Mouse (Mus musculus) ES-Bruce4 (cell line): Measurements from ENCODE around the gene Anxa4. TPM values are rescaled to one million over a fixed set of nuclear protein-coding genes. Genes with fewer than 3 reads are reported as not detected.

Source experiments
- H3K27ac ChIP-seq: 2 replicates; pipeline ENCODE4 v1.5.1; 2012; ENCODE audit warnings: low read length, inconsistent platforms; ENCODE audit not compliant: insufficient read depth
- H3K27me3 ChIP-seq: 2 replicates; pipeline ENCODE4 v1.6.1; 2012; ENCODE audit warnings: mild to moderate bottlenecking, low read length, inconsistent platforms; ENCODE audit not compliant: control insufficient read depth, poor library complexity, insufficient read depth, severe bottlenecking
- H3K36me3 ChIP-seq: 2 replicates; pipeline ENCODE4 v1.6.1; 2012; ENCODE audit warnings: inconsistent platforms, mild to moderate bottlenecking, low read length, moderate library complexity; ENCODE audit not compliant: control insufficient read depth, poor library complexity, insufficient read depth, severe bottlenecking
- H3K4me1 ChIP-seq: one replicate; pipeline ENCODE4 v1.8.1; 2011; ENCODE audit warnings: low read length; ENCODE audit not compliant: control insufficient read depth, insufficient read depth
- H3K4me3 ChIP-seq: 2 replicates; pipeline ENCODE4 v1.5.1; 2011; ENCODE audit warnings: low read depth, mild to moderate bottlenecking, low read length
- H3K9ac ChIP-seq: 2 replicates; pipeline ENCODE4 v1.6.1; 2012; ENCODE audit warnings: low read depth, mild to moderate bottlenecking, inconsistent platforms; ENCODE audit not compliant: poor library complexity, severe bottlenecking
- H3K9me3 ChIP-seq: replicated peaks from 2 replicates; pipeline ENCODE4 v1.6.1; 2012; ENCODE audit warnings: mild to moderate bottlenecking, low read length, inconsistent platforms; ENCODE audit not compliant: control insufficient read depth, poor library complexity, insufficient read depth, severe bottlenecking
- CTCF ChIP-seq: IDR thresholded peaks from one replicate; pipeline ENCODE4 v1.8.1; 2011; ENCODE audit warnings: low read depth, low read length
- EP300 ChIP-seq: IDR thresholded peaks from 2 replicates; pipeline ENCODE4 v1.6.1; 2011; ENCODE audit warnings: low read depth, low read length; ENCODE audit not compliant: insufficient read depth
- POLR2A ChIP-seq: IDR thresholded peaks from one replicate; pipeline ENCODE4 v1.8.1; 2011; ENCODE audit warnings: low read length; ENCODE audit not compliant: insufficient read depth
- polyA plus RNA-seq: library from polyadenylated mRNA; stranded (reverse); fragments of >200 nt; gene quantifications from 2 replicates; pipeline ENCODE4 v1.2.4, GENCODE M21; 2011; ENCODE audit warnings: low read depth; ENCODE audit not compliant: missing spikeins, insufficient read depth, insufficient read length

The Anxa4 gene
- polyA plus RNA-seq, 1 experiment = 36.7 TPM

- no peak overlapping the region for H3K4me3 ChIP-seq
- no peak overlapping the region for H3K9ac ChIP-seq
- no peak overlapping the region for H3K27ac ChIP-seq
- TF ChIP-seq CTCF (peak; percentile 39), POLR2A (no peak), EP300 (no peak)
- no peaks in the 10 kb centered on the region for H3K36me3 ChIP-seq
- no peaks in the 10 kb centered on the region for H3K27me3 ChIP-seq
- peaks cover 1% of the 10 kb centered on the region for H3K4me1 ChIP-seq
- no peaks in the 10 kb centered on the region for H3K9me3 ChIP-seq
These were observed 20.0 kb upstream of the Anxa4 start for GRCm38 (mm10) chr6:86813341-86813740.

GRCm38 (mm10) chr6:86812919-86813318, 19.5 kb upstream of the Anxa4 start:
- H3K4me3 ChIP-seq = no peak overlapping the region
- no peak for TF ChIP-seq EP300
- no peaks in the 10 kb centered on the region for H3K9me3 ChIP-seq
- peaks cover 1% of the 10 kb centered on the region for H3K4me1 ChIP-seq
- no peaks in the 10 kb centered on the region for H3K36me3 ChIP-seq
- no peak overlapping the region for H3K9ac ChIP-seq
- no peak overlapping the region for H3K27ac ChIP-seq
- H3K27me3 ChIP-seq = no peaks in the 10 kb centered on the region

DNA sequence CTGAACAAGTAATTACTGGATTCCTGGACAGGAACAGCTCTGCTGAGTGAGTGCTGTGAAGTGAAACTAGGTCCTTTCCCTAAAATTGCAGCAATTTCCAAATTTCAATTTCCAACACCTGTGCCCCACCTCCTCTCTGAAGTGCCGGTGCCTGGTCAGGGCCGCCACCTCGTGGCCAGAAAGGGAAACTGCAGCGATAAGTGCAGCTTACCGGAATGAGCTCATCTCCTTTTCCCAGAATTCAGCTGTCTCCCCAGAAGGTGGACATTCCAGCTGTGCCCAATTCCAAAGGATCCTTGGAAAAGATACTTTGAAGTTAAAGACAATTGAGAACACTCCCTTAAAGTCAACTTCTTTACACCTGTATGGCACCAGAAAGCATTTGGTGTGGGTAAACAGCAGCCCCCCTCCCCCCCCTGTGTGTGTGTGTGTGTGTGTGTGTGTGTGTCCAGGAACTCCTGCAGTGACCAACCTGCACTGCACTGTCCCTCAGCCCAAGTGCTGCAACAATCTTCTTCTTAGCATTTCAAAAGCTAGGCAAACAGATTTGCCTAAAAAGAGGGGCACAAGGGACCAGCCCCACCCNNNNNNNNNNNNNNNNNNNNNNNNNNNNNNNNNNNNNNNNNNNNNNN, 13.2 kb upstream of the Anxa4 start:
- H3K36me3 ChIP-seq = no peaks in the 10 kb centered on the region

GRCm38 (mm10) chr6:86804646-86805045, 11.3 kb upstream of the Anxa4 start:
- Histone ChIP-seq H3K4me3 (no peak overlapping the region), H3K4me1 (peaks cover 2% of the 10 kb centered on the region), H3K27me3 (no peaks in the 10 kb centered on the region), H3K9ac (no peak overlapping the region), H3K36me3 (no peaks in the 10 kb centered on the region), H3K9me3 (no peaks in the 10 kb centered on the region), H3K27ac (no peak overlapping the region)
- TF ChIP-seq CTCF = no peak
- no peak for TF ChIP-seq EP300
- no peak for TF ChIP-seq POLR2A

More for the DNA sequence above, 13.2 kb upstream of the Anxa4 start:
- no peaks in the 10 kb centered on the region for H3K27me3 ChIP-seq
- no peak overlapping the region for H3K9ac ChIP-seq
- no peak overlapping the region for H3K27ac ChIP-seq
- H3K4me1 ChIP-seq = no peaks in the 10 kb centered on the region
- H3K4me3 ChIP-seq = no peak overlapping the region
- TF ChIP-seq EP300 = 0 out of 2 replicates have a peak, but pooled peaks have one; percentile 30
- peak; percentile 98 for TF ChIP-seq CTCF
- no peak for TF ChIP-seq POLR2A
- H3K9me3 ChIP-seq = no peaks in the 10 kb centered on the region

- H3K27ac ChIP-seq = no peak overlapping the region
- H3K27me3 ChIP-seq = no peaks in the 10 kb centered on the region
- no peak overlapping the region for H3K4me3 ChIP-seq
- H3K4me1 ChIP-seq = peaks cover 2% of the 10 kb centered on the region
- H3K36me3 ChIP-seq = no peaks in the 10 kb centered on the region
- H3K9ac ChIP-seq = no peak overlapping the region
- H3K9me3 ChIP-seq = no peaks in the 10 kb centered on the region
- TF ChIP-seq POLR2A (no peak), EP300 (no peak), CTCF (no peak)
These were observed 8.0 kb upstream of the Anxa4 start for GRCm38 (mm10) chr6:86801431-86801830.

- TF ChIP-seq EP300 (no peak), CTCF (no peak), POLR2A (no peak)
- no peak overlapping the region for H3K27ac ChIP-seq
- H3K4me3 ChIP-seq = no peak overlapping the region
- no peaks in the 10 kb centered on the region for H3K27me3 ChIP-seq
- no peaks in the 10 kb centered on the region for H3K36me3 ChIP-seq
- no peak overlapping the region for H3K9ac ChIP-seq
- peaks cover 2% of the 10 kb centered on the region for H3K4me1 ChIP-seq
- H3K9me3 ChIP-seq = no peaks in the 10 kb centered on the region
These were observed 7.1 kb upstream of the Anxa4 start for GRCm38 (mm10) chr6:86800467-86800866.

DNA sequence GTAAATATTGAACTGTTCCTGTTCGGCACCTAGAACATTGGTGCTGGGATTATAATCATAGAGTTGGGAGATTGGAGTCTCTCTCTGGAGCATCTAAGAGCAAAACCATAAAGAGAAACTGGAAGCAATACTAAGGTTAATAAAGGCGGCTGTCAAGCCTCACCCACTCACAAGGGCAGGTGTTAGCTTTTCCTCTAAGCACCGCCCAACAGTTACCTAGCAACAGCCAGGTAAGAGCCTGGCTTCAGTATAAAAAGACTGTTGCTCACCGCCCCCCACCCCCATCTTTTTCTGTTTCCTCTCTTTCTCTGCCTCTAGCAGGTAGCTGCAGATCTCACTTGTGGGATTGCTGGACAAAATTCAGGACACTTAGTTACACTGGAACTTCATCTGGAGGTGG, 4.1 kb upstream of the Anxa4 start:
- no peak overlapping the region for H3K9ac ChIP-seq
- no peaks in the 10 kb centered on the region for H3K9me3 ChIP-seq
- H3K4me3 ChIP-seq = no peak overlapping the region
- H3K36me3 ChIP-seq = no peaks in the 10 kb centered on the region
- no peak overlapping the region for H3K27ac ChIP-seq
- peaks cover 2% of the 10 kb centered on the region for H3K4me1 ChIP-seq
- TF ChIP-seq EP300 = no peak
- TF ChIP-seq POLR2A = no peak
- TF ChIP-seq CTCF = no peak
- H3K27me3 ChIP-seq = no peaks in the 10 kb centered on the region
